Comparison of ENCODE assay signal across 9 mouse cellular contexts in the genomic region with DNA sequence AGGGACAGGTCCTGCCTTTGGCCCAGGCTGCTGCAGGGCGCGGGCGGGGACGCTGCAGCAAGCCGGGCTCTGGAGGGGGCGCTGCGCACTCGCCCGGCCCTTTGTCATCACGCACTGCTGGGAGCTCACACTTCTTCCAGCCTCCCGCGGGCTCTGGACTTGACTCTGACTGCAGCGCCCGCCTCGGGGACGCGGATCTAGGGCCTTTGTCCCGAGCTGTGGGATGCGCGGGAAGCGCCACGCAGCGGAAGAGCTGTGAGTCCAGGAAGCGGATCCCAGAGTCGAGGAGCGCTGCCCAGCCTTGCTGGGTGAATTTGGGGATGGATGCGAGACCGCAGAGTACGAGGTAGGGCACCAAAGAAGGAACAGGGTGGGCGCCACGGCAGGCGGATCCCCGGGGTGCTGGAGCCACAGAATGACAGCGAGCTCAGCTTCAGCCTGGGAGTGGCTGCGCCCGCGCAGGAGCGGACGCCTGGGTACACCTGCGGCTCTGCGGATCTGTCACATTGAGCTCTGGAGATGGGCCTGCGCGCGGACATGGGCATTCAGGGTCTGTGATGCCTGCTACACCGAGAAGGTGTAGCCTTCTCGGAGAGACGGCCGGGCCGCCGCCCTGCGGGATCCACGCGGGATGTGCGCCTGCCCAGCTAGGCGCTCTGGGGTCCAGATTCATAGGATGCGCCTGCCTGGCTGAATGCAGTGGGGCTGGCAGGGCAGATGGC. TPM values are rescaled to one million over a fixed set of nuclear protein-coding genes. Genes with fewer than 3 reads are reported as not detected.
DNase-seq lines count a peak whose midpoint lies in the region; ATAC-seq and TF ChIP-seq lines count a peak whose summit lies in the region.
"Had no signal": no experiment of that assay in that cellular context is flagged by ENCODE, and none has a peak within 500 bp of the region (broad histone marks: within the 10 kb centered on the region; RNA-seq: fewer than 3 reads in every experiment).

Gene Add2, plus strand, starts transcription at position 81 of the 722 bp plus-strand sequence.

- H3K36me3 ChIP-seq in hindbrain, embryonic 14.5 days (replicated peaks; ENCODE audit: control insufficient read depth, insufficient read depth) = no peaks in the 10 kb centered on the region; the same call in none of the 2 replicates
- H3K36me3 ChIP-seq in limb, embryonic 14.5 days (ENCODE audit: control insufficient read depth, insufficient read depth, low read length) = no peaks in the 10 kb centered on the region

- DNase-seq in gastrocnemius, postnatal 14 days = peak; percentile 16
- DNase-seq in gastrocnemius, postnatal 25 days = no peak
- DNase-seq in adrenal gland, postnatal 36 days = peak; percentile 21 to 35
- DNase-seq in hindbrain, embryonic 14.5 days (ENCODE audit: low spot score) = peak; percentile 73
- DNase-seq in limb, embryonic 14.5 days (ENCODE audit: low spot score) = peak; percentile 7
- DNase-seq in retina, embryonic 14.5 days (ENCODE audit: low spot score) = peak; percentile 83
- no peak for DNase-seq in ovary, adult 18-20 months (ENCODE audit: low spot score)

- ATAC-seq in hindbrain, embryonic 14.5 days (ENCODE audit: low FRiP score) = peak; percentile 90
- peak; percentile 57; the same call in 1 of the 2 replicates for ATAC-seq in limb, embryonic 14.5 days (ENCODE audit: low FRiP score, low read depth)

- H3K27me3 ChIP-seq in hindbrain, embryonic 14.5 days (ENCODE audit: control insufficient read depth, insufficient read depth, low read length) = no peaks in the 10 kb centered on the region
- H3K27me3 ChIP-seq in limb, embryonic 14.5 days (ENCODE audit: control insufficient read depth, insufficient read depth, low read length) = peaks cover 16% of the 10 kb centered on the region

- WGBS in hindbrain, embryonic 14.5 days = under 1% methylated on average over 54 of the region's 56 CpGs
- WGBS in limb, embryonic 14.5 days = 1% methylated on average over 56 of the region's 56 CpGs

- peak; percentile 22; the same call in 1 of the 2 replicates for TF ChIP-seq CTCF in embryonic fibroblast, embryonic 13.5 days (IDR thresholded peaks at IDR 0.05; ENCODE audit: borderline replicate concordance, insufficient read depth, low read length)

- TF ChIP-seq POLR2A in embryonic fibroblast, embryonic 13.5 days (IDR thresholded peaks at IDR 0.05; ENCODE audit: low read depth, low read length) = no peak
- no peak for TF ChIP-seq POLR2A in limb, embryonic 14.5 days (IDR thresholded peaks at IDR 0.05; ENCODE audit: borderline replicate concordance, extremely low read depth, insufficient read depth, insufficient read length)

- peak within 1 kb of the TSS; percentile 20 for H3K4me3 ChIP-seq in embryonic fibroblast, embryonic 13.5 days (ENCODE audit: insufficient read depth, low read length)
- H3K4me3 ChIP-seq in hindbrain, embryonic 14.5 days (replicated peaks; ENCODE audit: low read length) = peak within 1 kb of the TSS; percentile 65
- peak within 1 kb of the TSS; percentile 50 for H3K4me3 ChIP-seq in limb, embryonic 14.5 days (replicated peaks; ENCODE audit: low read length)

- no peaks in the 10 kb centered on the region for H3K4me1 ChIP-seq in embryonic fibroblast, embryonic 13.5 days (ENCODE audit: control insufficient read depth, insufficient read depth, low read length)
- peaks cover 38% of the 10 kb centered on the region for H3K4me1 ChIP-seq in hindbrain, embryonic 14.5 days (replicated peaks; ENCODE audit: control insufficient read depth, insufficient read depth, low read length)
- H3K4me1 ChIP-seq in limb, embryonic 14.5 days (ENCODE audit: control insufficient read depth, insufficient read depth, low read length) = no peaks in the 10 kb centered on the region

- no peaks in the 10 kb centered on the region for H3K9me3 ChIP-seq in hindbrain, embryonic 14.5 days (ENCODE audit: control insufficient read depth, low read length)
- H3K9me3 ChIP-seq in limb, embryonic 14.5 days (ENCODE audit: control insufficient read depth, low read length) = no peaks in the 10 kb centered on the region

- H3K9ac ChIP-seq in hindbrain, embryonic 14.5 days = peak within 1 kb of the TSS; percentile 94
- H3K9ac ChIP-seq in limb, embryonic 14.5 days (ENCODE audit: low read depth, low read length, severe bottlenecking) = peak within 1 kb of the TSS; percentile 62

- no peak within 1 kb of the TSS for H3K27ac ChIP-seq in embryonic fibroblast, embryonic 13.5 days (ENCODE audit: insufficient read depth, low read length)
- H3K27ac ChIP-seq in hindbrain, embryonic 14.5 days = peak within 1 kb of the TSS; percentile 94
- H3K27ac ChIP-seq in limb, embryonic 14.5 days (replicated peaks; ENCODE audit: low read depth, low read length) = no peak within 1 kb of the TSS

- H3K4me2 ChIP-seq in hindbrain, embryonic 14.5 days (replicated peaks) = peak within 1 kb of the TSS; percentile 75
- H3K4me2 ChIP-seq in limb, embryonic 14.5 days (replicated peaks; ENCODE audit: low read depth, low read length, severe bottlenecking) = peak within 1 kb of the TSS; percentile 91

- intact Hi-C loops in gastrocnemius, postnatal 14 days (cut with DNase I; ENCODE audit: low total_unique reads) = no loop called here

RNA-seq across cellular contexts. Expression of gene Add2, which starts in this region (rescaled TPM):
- total RNA-seq in gastrocnemius, postnatal 14 days (2021) = under 1 TPM; 0.31 to 0.33 TPM
- total RNA-seq in gastrocnemius, postnatal 25 days (2021) = under 1 TPM; 0.10 to 0.13 TPM
- total RNA-seq in adrenal gland, postnatal 36 days (2021) = 1 to 10 TPM; 1.3 to 1.9 TPM
- polyA plus RNA-seq in embryonic fibroblast, embryonic 13.5 days (2011; ENCODE audit: insufficient read length, low read depth, missing spikeins) = 0.11 and 0.17 TPM in 2 replicates
- polyA plus RNA-seq in hindbrain, embryonic 14.5 days (2014; fragmentation: Nextera tagmentation; extraction: Ambion mirVana) = 102 and 111 TPM in 2 replicates
- polyA plus RNA-seq in limb, embryonic 14.5 days (2012; rRNA removed) = 2.3 and 2.6 TPM in 2 replicates
- polyA plus RNA-seq in limb, embryonic 14.5 days (2014; fragmentation: Nextera tagmentation; extraction: Ambion mirVana) = 1.4 and 2.6 TPM in 2 replicates
- polyA plus RNA-seq: liver, adult 2 months had no signal

Comparison
In these comparisons a context has a peak if more than half of its experiments do, and no peak if none do; other contexts are left out.
1. RNA of gene Add2 (polyA plus RNA-seq): 102 to 111 TPM in hindbrain, embryonic 14.5 days; 1.4 to 2.6 TPM in limb, embryonic 14.5 days and 0.11 to 0.17 TPM in embryonic fibroblast, embryonic 13.5 days; every median in the first group is over 10 times any median in the second.
2. Peak in DNase-seq in gastrocnemius, postnatal 14 days; RNA of the gene not detected or under 1 TPM.
3. DNase-seq: peak in adrenal gland, postnatal 36 days (2 of 2), hindbrain, embryonic 14.5 days (single experiment), limb, embryonic 14.5 days (single experiment) and retina, embryonic 14.5 days (single experiment); none in gastrocnemius, postnatal 25 days (single experiment) and ovary, adult 18-20 months (single experiment).
4. Peak in every context shown above with its lines, with median percentiles within 50 percentile points of each other: H3K4me3 ChIP-seq.